Mouse (Mus musculus) cerebellum, adult 8-10 months (tissue): ENCODE results near the gene 1700030J22Rik.

Experiments
- DNase-seq: peaks from one replicate; pipeline ENCODE4 v3.0.0; 2022

1700030J22Rik gene

DNA sequence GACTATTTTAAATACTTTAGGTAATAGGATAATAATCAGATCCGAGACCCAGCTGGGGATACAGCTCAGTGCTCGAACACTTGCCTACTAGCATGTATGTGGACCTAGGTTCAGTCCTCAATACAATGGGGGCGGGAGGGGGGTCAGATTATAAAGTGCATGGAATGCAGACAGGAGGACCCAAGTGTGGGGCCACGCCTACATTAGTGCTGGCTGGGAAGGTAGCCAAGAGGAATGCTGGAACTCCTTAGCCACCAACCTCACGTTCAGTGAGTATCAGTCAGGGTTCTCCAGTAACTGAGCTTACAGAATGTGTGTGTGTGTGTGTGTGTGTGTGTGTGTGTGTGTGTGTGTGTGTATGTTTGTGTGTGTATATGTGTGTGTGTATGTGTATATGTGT is 27.4 kb downstream of the 1700030J22Rik start:
- no peak for DNase-seq

DNA sequence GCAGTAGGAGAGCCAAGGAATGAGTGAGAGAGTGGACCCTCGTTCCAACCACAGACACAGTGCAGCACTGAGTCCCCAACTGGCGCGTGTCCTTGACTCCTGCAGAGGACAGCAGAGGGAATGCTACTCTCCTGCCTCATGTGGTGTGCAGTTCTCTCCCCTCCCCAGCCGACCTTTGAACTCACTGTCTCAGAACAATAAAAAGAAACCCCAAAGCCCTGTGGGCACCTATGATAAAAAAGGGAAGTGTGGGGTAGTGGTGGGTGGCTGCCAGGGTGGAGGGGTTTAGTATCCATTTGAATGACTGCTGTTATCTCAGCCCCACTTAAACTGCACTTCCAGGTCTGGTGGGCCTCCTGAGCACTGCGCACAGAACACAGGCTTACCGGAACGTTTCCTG is 31.2 kb downstream of the 1700030J22Rik start:
- no peak for DNase-seq

GRCm38 (mm10) chr8:116946851-116947250 is 31.9 kb downstream of the 1700030J22Rik start:
- no peak for DNase-seq

- no peak for DNase-seq
Measured at GRCm38 (mm10) chr8:116946268-116946838, 32.4 kb downstream of the 1700030J22Rik start.

DNA sequence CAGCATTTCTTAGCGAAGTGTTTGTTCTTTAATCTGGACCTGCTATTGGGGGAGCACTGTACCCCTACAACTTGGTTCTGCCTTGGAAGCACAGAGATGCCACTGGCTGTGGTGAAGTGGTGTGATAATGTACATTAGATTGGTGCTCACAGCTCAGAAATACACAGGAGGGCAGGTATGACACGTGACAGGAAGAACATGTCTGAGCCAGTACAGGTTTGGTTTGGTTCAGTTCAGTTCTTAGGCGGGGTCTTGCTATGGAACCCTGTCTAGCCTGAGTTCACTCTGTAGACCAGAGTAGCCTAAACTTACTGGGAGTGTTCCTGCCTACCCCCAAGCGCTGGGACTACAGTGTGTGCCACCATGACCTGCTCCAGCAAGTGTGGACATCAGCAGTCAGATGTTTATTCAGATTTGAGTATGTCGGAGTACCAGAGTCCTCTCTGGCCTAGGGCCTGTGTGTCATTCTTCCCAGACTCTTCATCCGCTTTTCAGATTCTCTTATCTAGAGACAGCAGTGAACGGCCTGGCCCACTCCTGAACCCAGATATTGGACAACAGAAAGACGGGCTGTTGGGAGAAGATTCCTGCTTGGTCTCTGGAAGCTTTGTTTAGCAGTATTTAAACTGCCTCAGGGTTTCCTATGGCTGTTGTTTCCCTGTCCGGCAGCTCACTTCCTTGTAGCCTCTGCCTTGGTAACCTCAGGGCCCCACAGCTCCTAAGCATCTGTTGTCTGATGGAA is 33.4 kb downstream of the 1700030J22Rik start:
- DNase-seq = no peak

GRCm38 (mm10) chr8:116944385-116944696 is 34.4 kb downstream of the 1700030J22Rik start:
- DNase-seq = no peak

DNA sequence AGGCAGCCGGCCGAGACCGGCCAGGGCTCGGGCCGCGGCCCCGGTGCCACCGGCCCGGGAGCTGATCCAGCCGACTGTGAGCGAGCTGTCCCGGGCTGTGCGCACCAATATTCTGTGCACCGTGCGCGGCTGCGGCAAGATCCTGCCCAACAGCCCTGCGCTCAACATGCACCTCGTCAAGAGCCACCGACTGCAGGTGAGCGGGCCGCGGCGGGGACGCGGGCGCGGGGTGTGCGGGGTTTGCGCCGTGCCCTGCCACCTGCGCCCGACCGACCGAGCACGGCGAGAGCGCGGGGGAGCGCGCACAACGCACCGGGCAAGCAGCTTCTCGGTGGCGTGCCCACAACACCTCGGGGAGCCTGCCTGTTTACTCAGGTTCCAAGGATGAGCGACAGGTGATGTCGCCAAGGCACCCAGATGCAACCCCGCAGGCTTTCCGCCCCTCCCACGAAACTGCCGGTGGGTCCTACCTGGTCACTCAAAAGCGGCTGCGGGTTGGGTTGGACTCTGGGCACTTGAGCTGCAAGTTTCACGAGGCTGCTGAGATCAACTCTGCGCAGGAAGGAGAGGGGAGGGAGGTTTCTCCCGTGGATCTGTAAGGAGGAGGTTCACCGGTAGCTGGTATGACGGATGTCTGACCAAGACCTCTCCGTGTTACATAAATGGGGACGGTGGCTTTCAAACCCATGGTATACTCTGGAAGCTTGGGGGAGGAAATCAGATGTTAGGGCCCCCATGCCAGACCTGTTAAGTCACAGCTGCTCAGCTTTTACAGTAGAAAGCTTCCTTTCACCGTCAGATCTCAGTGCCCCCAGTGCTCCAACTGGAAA is 35.0 kb downstream of the 1700030J22Rik start:
- no peak for DNase-seq

GRCm38 (mm10) chr8:116943161-116943554 is 35.6 kb downstream of the 1700030J22Rik start, which contains the start of gene Atmin:
Atmin (plus strand) TSS chr8:116943393.
- DNase-seq = peak; percentile 85

- no peak for DNase-seq
Measured at GRCm38 (mm10) chr8:116942284-116943058, 36.3 kb downstream of the 1700030J22Rik start.

GRCm38 (mm10) chr8:116935506-116935905 is 43.3 kb downstream of the 1700030J22Rik start:
- DNase-seq = no peak

DNA sequence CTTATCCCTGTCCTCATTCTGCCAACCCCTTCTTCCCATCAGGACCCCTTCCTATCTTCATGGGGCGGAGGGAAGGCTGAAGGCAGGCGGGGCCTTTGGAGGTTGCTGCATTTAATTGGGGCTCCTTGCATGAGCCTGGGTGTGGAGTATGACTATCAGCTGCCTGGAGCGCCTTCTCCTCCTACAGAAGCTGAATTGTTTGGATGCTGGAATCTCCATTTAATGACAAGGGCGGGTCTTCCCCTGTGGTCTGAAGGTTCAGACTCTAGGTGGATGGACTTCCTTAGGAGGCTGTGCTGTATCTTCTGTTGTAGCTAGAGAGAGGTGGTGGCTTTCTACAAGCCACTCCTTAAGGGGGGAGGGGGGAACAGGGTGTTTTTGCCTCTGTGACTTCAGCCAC is 43.8 kb downstream of the 1700030J22Rik start:
- no peak for DNase-seq

- DNase-seq = no peak
Measured at GRCm38 (mm10) chr8:116928588-116928987, 50.2 kb downstream of the 1700030J22Rik start.

GRCm38 (mm10) chr8:116927880-116928279 is 50.9 kb downstream of the 1700030J22Rik start:
- no peak for DNase-seq

- DNase-seq = no peak
Measured at GRCm38 (mm10) chr8:116923526-116923925, 55.2 kb downstream of the 1700030J22Rik start.

DNA sequence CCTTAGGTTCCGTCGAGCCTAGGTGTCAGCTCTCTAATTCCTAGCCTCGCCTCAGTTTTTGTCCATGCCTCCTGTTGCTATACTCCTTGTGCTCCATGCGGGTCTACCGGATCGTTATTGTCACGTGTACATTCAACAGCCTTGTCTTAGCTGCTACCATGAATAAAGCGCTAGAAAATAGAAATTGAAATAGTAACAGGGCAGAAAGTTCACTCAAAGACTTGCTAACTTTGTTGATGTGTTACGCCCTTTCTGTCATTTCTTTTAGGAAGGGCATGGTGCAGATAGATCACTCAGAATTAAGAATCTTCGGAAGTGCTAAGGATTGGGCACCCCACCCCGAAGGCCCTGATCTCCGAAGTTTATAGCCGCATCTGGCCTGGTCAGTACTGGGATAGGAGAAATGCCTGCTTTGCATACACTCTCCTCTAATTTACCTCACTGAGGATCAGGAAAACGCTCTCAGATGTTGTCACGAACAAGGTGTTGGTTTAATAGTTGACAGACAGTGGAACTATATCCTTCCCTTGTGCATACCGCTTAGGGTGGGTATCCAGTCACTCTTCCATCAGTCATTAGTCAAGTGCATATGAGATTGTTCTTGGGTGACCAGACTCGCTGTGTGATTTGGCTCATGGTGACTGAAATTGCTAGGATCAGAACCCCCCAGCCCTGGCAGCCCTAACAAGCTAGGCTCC is 56.5 kb downstream of the 1700030J22Rik start:
- DNase-seq = no peak

DNA sequence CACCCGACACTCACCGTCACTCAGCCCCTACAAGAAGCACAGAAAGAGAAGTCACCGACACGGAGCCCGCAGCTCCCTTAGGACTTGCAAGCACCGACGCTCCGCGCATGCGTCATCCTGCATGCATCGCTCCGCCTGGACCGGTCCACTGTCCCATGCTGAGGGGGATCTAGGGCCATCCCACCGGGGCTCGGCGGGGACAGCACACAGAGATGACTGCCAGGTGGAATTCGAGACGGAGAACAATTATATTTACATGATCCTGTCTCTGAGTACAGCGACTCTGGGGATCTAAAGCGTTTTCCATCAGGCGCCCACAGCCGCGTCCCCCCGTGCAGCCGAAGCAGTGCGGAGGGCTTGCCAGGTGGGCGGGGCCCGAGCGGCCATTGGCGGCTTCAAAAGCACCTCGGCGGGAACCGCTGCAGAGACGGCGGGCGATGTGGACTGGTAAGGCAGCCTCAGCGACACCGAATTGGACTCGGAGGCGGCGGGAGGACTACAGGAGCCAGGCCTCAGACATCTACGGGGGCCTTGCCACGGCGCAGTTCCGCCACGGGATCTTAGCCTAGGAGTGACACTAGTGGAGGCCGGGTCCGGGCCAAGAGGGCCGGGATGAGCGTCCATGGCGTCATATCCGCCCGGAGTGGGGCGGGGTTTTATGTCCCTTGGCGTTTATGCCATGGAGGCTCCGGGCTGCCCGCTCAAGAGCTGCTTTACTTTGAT is 57.3 kb downstream of the 1700030J22Rik start, which contains the start of the genes Cmc2 and Cenpn:
Gene Cmc2, minus strand, starts transcription at position 119 of the 723 bp plus-strand sequence.
Gene Cenpn, plus strand, starts transcription at position 394 of the 723 bp plus-strand sequence.
- DNase-seq = peak; percentile 96

DNA sequence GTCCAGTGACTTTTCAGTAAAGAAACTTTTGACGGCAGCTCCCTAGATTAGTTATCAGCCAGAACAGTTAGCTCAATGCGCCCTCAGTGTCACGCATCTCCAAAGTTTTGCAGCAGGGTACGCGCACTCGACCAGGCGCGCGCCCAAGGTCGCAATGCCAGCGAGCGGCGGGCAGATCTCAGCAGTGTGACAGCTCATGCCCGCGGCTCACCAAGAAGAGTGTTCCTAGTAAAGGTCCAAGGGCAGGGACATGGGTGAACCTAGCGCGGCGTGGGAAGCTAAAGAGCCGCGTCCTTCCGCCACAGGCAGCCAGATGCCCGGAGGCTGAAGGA is 57.8 kb downstream of the 1700030J22Rik start:
- DNase-seq = no peak
